Mouse (Mus musculus) layer of hippocampus, postnatal 14 days (tissue): ENCODE measurements around the gene Prr15l. TPM values are rescaled to one million over a fixed set of nuclear protein-coding genes. Genes with fewer than 3 reads are reported as not detected.

Experiments
- DNase-seq, 2 experiments: peaks; one replicate each; pipeline ENCODE4 v3.0.0; 2021 to 2022; ENCODE audit warnings: low spot score in 2 of 2, mixed read lengths in 1 of 2
- total RNA-seq, 2 experiments: library from RNA; stranded (reverse); gene quantifications; 2 replicates each; pipeline ENCODE4 v1.2.3; 2021

Gene Prr15l
- total RNA-seq, 2 experiments from 2014 or later, result not detected

- DNase-seq, result no peak
Measured at GRCm38 (mm10) chr11:96975511-96976378, 47.8 kb downstream of the Prr15l start.

GRCm38 (mm10) chr11:96976379-96976687, 48.4 kb downstream of the Prr15l start:
- DNase-seq, result no peak

GRCm38 (mm10) chr11:96976911-96977591, 49.1 kb downstream of the Prr15l start:
- peak in 1 of 2 experiments; percentile 79 for DNase-seq

DNA sequence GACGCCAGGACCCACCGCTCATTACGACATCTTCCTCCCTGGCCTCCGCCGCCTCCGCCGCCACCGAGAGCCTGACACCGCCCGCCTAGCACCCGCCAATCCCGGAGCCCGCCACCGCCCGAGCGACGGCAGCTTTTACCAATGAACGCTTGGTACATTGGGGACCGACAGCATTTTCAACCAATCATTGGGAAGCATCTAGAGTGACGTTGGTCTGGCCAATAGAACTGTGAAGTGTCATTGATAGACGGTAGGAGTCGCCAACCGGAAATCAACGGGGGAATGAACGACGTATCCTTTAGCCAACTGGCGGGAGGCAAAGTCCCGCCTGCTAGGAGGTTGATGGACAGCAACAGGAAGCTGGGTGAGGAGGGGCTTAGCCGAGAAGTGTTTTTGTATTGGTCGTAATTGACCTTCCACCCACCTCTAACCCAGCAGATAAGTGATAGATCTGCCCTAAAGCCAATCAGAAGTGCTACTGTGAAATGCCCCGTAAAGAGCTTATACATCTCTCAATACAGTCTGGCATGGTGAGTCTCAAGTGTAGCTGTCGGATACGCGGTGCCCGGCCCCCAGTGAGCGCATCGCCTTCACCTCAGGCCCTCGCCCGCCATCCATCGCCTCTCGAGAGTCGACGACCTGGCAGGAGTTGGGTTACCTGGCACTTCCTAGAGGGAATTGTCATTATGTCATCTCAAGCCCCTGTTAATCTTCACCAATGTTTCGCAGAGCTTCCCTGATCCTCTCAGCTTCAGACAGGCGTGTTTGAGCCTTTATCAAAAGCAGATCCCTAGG, 49.9 kb downstream of the Prr15l start:
- DNase-seq, result peak; percentile 100

DNA sequence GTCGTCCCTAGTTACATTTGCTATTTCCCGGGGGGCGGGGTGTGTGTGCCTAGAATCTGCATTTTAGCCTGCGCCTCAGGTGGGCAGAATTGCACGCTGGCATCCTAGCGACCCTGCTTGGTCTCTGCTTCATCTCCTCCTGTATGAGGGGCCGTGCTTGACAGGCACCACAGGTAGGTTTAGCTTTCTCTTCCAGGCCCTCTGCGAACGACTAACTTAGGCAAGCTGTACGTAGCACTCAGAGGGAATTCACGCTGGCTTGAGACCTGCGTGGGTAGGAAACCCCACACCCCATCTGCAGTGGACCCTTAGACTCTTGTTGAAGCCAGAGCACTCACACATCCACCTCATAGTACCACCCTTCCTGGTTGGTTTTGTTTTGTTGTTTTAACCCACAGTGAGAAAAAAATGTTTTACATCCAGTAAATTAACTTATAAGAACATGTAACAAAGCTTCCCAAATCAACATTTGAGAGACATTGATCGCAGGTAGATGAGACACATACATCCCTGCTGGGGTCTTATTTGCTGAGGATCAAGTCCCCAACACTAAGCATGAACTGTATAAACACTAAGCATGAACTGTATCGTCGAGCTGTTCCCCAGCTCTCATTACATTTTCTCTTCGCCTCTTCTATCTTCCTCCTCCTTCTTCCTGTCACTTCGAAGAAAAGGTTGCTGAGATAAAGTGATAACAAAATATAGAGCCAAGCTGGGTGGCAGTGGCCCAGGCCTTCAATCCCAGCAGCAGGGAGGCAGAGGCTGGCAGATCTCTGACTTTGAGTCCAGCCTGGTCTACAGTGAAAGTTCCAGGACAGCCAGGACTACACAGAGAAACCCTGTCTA, 50.7 kb downstream of the Prr15l start:
- no peak for DNase-seq

GRCm38 (mm10) chr11:96979329-96979728, 51.4 kb downstream of the Prr15l start:
- DNase-seq, result no peak

- no peak for DNase-seq
Measured at GRCm38 (mm10) chr11:96980021-96980420, 52.1 kb downstream of the Prr15l start.

- DNase-seq, result no peak
Measured at GRCm38 (mm10) chr11:96981461-96981860, 53.6 kb downstream of the Prr15l start.

DNA sequence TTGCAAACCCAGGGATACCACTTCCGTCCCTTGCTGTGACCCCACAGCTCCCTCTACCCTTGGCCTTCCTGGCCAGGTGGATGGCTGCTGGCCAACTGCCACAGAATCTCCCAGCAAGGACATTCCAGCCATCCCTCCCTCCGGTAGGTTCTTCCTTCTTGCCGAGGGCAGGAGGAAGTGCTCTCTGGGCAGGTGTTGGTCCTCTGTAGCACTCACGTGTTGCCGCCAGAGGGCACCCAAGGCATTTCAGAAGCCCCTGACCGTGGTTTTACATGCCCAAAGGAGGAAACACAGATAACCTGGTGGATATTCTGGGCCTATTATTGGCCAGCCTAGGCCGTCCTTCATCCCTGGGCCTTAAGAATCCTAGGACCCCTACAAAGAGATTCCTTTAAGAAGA, 54.5 kb downstream of the Prr15l start:
- DNase-seq, result peak; percentile 80 to 85

GRCm38 (mm10) chr11:96982859-96983258, 55.0 kb downstream of the Prr15l start, which contains the start of gene Sp2:
TSS of gene Sp2 (minus strand) at chr11:96982959.
- no peak for DNase-seq

- no peak for DNase-seq
Measured at GRCm38 (mm10) chr11:96984903-96985302, 57.0 kb downstream of the Prr15l start.

GRCm38 (mm10) chr11:96986463-96986862, 58.6 kb downstream of the Prr15l start:
- DNase-seq, result no peak

Other genes starting within 250 kb of the Prr15l start
- gene Snx11, start 150.5 kb upstream of the Prr15l start, total RNA-seq, result 10 to 100 TPM; 44.3 to 45.8 TPM
- 10 to 100 TPM; 51.0 to 54.8 TPM for gene Cbx1, start 139.0 kb upstream of the Prr15l start, total RNA-seq
- 100 to 1,000 TPM; 185 to 187 TPM for gene Nfe2l1, start 98.1 kb upstream of the Prr15l start, total RNA-seq
- gene Copz2, start 78.2 kb upstream of the Prr15l start, total RNA-seq, result 1 to 10 TPM; 2.9 to 6.2 TPM
- 10 to 100 TPM; 41.2 to 47.2 TPM for gene Cdk5rap3, start 11.6 kb upstream of the Prr15l start, total RNA-seq
- gene Pnpo, start 15.9 kb downstream of the Prr15l start, total RNA-seq, result 10 to 100 TPM; 33.0 to 36.7 TPM
- 10 to 100 TPM; 12.3 to 13.5 TPM for gene Sp2, start 54.9 kb downstream of the Prr15l start, total RNA-seq
- 1 to 10 TPM in 1 of 2 experiments, under 1 TPM in 1; 0.81 to 1.1 TPM for gene Sp6, start 85.3 kb downstream of the Prr15l start, total RNA-seq
- 1 to 10 TPM; 4.8 to 6.3 TPM for gene Scrn2, start 101.8 kb downstream of the Prr15l start, total RNA-seq
- under 1 TPM; 0.74 to 0.86 TPM for gene Lrrc46, start 113.3 kb downstream of the Prr15l start, total RNA-seq
- gene Mrpl10, start 113.5 kb downstream of the Prr15l start, total RNA-seq, result 10 to 100 TPM; 81.9 to 84.1 TPM
- gene Osbpl7, start 122.5 kb downstream of the Prr15l start, total RNA-seq, result 10 to 100 TPM; 15.1 to 16.2 TPM
- under 1 TPM in 1 of 2 experiments, not detected in 1; 0.19 TPM for gene Tbx21, start 187.2 kb downstream of the Prr15l start, total RNA-seq
- gene Tbkbp1, start 223.4 kb downstream of the Prr15l start, total RNA-seq, result 10 to 100 TPM; 60.9 to 68.4 TPM